ENCODE assay signal across 8 mouse cellular contexts in genomic region chr9:41973775-41974657, GRCm38 (mm10).
DNase-seq lines count a peak whose midpoint lies in the region; TF ChIP-seq lines count a peak whose summit lies in the region.

No protein-coding gene starts in this region.

- H3K27ac ChIP-seq in layer of hippocampus, adult 2 months, result no peak overlapping the region

- no peaks in the 10 kb centered on the region for H3K27me3 ChIP-seq in E14TG2a.4 (ENCODE audit: insufficient read depth, low read length)

- H3K36me3 ChIP-seq in E14TG2a.4 (ENCODE audit: insufficient read depth, low read length), result peaks cover 68% of the 10 kb centered on the region

- peaks cover 15% of the 10 kb centered on the region for H3K4me1 ChIP-seq in E14TG2a.4 (replicated peaks; ENCODE audit: low read depth, low read length)

- peak; percentile 52 for TF ChIP-seq CTCF in E14TG2a.4 (conservative IDR thresholded peaks at IDR 0.05; ENCODE audit: low read length)
- TF ChIP-seq CTCF in layer of hippocampus, adult 2 months (conservative IDR thresholded peaks at IDR 0.05), result peak; percentile 93

- H3K4me3 ChIP-seq in E14TG2a.4 (replicated peaks; ENCODE audit: low read length), result no peak overlapping the region
- no peak overlapping the region for H3K4me3 ChIP-seq in layer of hippocampus, adult 2 months

- H3K9me3 ChIP-seq in E14TG2a.4 (ENCODE audit: low read length), result peaks cover 8% of the 10 kb centered on the region

- DNase-seq in 3T3-L1 (ENCODE audit: low read depth, low spot score) (peak; percentile 33), adipocyte (ENCODE audit: low spot score) (no peak)
- peak; percentile 81 to 85 for DNase-seq in cerebellum, postnatal 10 days
- peak; percentile 56 to 74 for DNase-seq in frontal cortex, postnatal 10 days (ENCODE audit: low spot score in 2 of 2)
- peak; percentile 85 to 88 for DNase-seq in layer of hippocampus, adult 2 months (ENCODE audit: low spot score in 2 of 2)
- peak; percentile 44 for DNase-seq in lung, postnatal 14 days
- DNase-seq in right cerebral cortex, postnatal 36 days (ENCODE audit: low spot score in 2 of 2), result peak; percentile 81 to 83
